Mouse (Mus musculus) stomach, embryonic 14.5 days (tissue): ENCODE results near the gene Ifit3. TPM values are rescaled to one million over a fixed set of nuclear protein-coding genes. Genes with fewer than 3 reads are reported as not detected.

Experiments used
- ATAC-seq: fragments of 200-750 bp; cut with Nextera tagmentation; 2 replicates; pipeline ENCODE4 v1.8.0; 2017; ENCODE audit warnings: low read depth, moderate TSS enrichment; ENCODE audit not compliant: insufficient number of reproducible peaks, insufficient read depth, low FRiP score
- H3K27ac ChIP-seq: fragments of 300-500 bp; sonication (generic); 2 replicates; pipeline ENCODE4 v1.5.1; 2014; ENCODE audit warnings: mild to moderate bottlenecking, low read length, moderate library complexity, mixed read lengths
- H3K27me3 ChIP-seq: fragments of 300-500 bp; sonication (generic); 2 replicates; pipeline ENCODE4 v1.6.1; 2014; ENCODE audit warnings: low read length, control low read depth, mixed read lengths; ENCODE audit not compliant: control insufficient read depth, insufficient read depth
- H3K36me3 ChIP-seq: fragments of 300-500 bp; sonication (generic); 2 replicates; pipeline ENCODE4 v1.6.1; 2014; ENCODE audit warnings: mild to moderate bottlenecking, control low read depth, low read length, moderate library complexity, mixed read lengths; ENCODE audit not compliant: control insufficient read depth, insufficient read depth
- H3K4me1 ChIP-seq: fragments of 300-500 bp; sonication (generic); 2 replicates; pipeline ENCODE4 v1.6.1; 2014; ENCODE audit warnings: low read length, control low read depth, mixed read lengths; ENCODE audit not compliant: control insufficient read depth, insufficient read depth
- H3K4me2 ChIP-seq: fragments of 300-500 bp; sonication (generic); replicated peaks from 2 replicates; pipeline ENCODE4 v1.6.1; 2014; ENCODE audit warnings: low read depth, low read length, control low read depth
- H3K4me3 ChIP-seq: fragments of 300-500 bp; sonication (generic); 2 replicates; pipeline ENCODE4 v1.5.1; 2014; ENCODE audit warnings: low read depth, low read length, control low read depth
- H3K9ac ChIP-seq: fragments of 300-500 bp; sonication (generic); replicated peaks from 2 replicates; pipeline ENCODE4 v1.6.1; 2014; ENCODE audit warnings: low read depth, mild to moderate bottlenecking, control low read depth, low read length, moderate library complexity, mixed read lengths
- H3K9me3 ChIP-seq: fragments of 300-500 bp; sonication (generic); 2 replicates; pipeline ENCODE4 v1.6.1; 2016; ENCODE audit warnings: low read depth, low read length, control low read depth; ENCODE audit not compliant: control insufficient read depth
- WGBS: fragments of 180-500 bp; shearing (Covaris S2); extraction: QIAGEN DNeasy Blood & Tissue Kit; methylation state at CpG from one replicate; pipeline ENCODE4 v1.1.7; 2014; 5-methylcytosine and 5-hydroxymethylcytosine counted together
- polyA plus RNA-seq: library from polyadenylated mRNA; unstranded; fragments of >200 nt; fragmentation: Nextera tagmentation; extraction: Ambion mirVana; gene quantifications from 2 replicates; pipeline ENCODE4 v1.2.1, GENCODE M21; 2014

Ifit3 gene
- polyA plus RNA-seq, 1 experiment from 2014 or later = 0.78 TPM

DNA sequence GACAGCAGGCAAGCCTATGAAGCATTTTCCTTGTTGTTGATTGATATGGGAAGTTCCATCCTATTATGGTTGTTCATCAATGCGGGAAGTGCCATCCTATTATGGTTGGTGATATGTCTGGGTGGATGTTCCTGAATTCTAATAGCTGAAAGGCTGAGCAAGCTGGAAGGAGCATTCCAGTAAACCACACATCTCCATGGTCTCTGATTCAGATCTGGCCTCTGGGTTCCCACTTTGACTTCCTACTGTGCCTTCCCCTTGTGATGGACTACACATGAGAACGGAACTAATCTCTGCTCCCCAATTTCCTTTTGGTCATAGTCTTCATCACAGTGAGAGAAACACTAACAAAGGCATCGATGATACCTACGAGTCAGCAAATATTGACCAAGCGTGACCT is 37.5 kb downstream of the Ifit3 start:
- Histone ChIP-seq H3K27me3 (no peaks in the 10 kb centered on the region), H3K4me2 (no peak overlapping the region), H3K9me3 (no peaks in the 10 kb centered on the region), H3K4me3 (no peak overlapping the region), H3K27ac (no peak overlapping the region), H3K4me1 (no peaks in the 10 kb centered on the region), H3K36me3 (no peaks in the 10 kb centered on the region), H3K9ac (no peak overlapping the region)
- WGBS = 83% methylated on average over 5 of the region's 5 CpGs
- ATAC-seq = no peak

DNA sequence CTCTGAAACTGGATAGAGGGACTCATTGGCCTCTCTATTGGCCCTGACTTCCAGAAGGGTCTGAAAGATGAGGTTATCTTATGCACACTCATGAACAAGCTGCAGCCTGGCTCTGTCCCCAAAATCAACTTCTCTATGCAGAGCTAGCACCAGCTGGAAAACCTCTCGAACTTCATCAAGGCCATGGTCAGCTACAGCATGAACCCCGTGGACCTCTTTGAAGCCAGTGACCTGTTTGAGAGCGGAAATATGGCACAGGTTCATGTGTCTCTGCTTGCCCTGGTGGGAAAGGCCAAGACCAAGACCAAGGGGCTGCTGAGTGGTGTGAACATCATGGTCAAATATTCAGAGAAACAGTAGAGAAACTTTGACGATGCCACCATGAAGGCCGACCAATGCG is 40.5 kb downstream of the Ifit3 start:
- Histone ChIP-seq H3K27me3 (no peaks in the 10 kb centered on the region), H3K9ac (no peak overlapping the region), H3K4me2 (no peak overlapping the region), H3K9me3 (no peaks in the 10 kb centered on the region), H3K4me3 (no peak overlapping the region), H3K36me3 (no peaks in the 10 kb centered on the region), H3K4me1 (no peaks in the 10 kb centered on the region), H3K27ac (no peak overlapping the region)
- ATAC-seq = no peak
- 90% methylated on average over 6 of the region's 6 CpGs for WGBS

DNA sequence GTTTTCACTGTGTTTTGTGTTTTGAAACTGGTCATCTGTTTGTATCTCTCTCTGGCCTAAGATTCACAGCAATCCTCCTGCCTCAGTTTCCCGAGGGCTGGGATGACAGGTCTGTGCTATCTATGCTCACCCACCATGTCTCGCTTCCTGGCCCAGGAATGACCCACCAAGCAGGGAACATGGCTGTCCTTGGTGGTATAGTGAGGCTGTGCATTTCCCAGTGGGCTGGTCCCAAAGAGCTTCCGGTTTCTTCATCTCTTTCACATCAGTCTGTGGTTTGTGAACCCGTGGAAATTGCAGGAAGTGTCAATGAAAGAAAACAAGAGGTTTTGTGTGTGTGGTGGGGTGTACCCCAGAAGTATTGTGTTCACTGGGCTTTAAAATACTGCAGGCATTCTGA is 41.3 kb downstream of the Ifit3 start:
- WGBS = 81% methylated on average over 4 of the region's 4 CpGs
- Histone ChIP-seq H3K9me3 (no peaks in the 10 kb centered on the region), H3K27me3 (no peaks in the 10 kb centered on the region), H3K4me1 (no peaks in the 10 kb centered on the region), H3K9ac (no peak overlapping the region), H3K4me3 (no peak overlapping the region), H3K4me2 (no peak overlapping the region), H3K36me3 (no peaks in the 10 kb centered on the region), H3K27ac (no peak overlapping the region)
- no peak for ATAC-seq

DNA sequence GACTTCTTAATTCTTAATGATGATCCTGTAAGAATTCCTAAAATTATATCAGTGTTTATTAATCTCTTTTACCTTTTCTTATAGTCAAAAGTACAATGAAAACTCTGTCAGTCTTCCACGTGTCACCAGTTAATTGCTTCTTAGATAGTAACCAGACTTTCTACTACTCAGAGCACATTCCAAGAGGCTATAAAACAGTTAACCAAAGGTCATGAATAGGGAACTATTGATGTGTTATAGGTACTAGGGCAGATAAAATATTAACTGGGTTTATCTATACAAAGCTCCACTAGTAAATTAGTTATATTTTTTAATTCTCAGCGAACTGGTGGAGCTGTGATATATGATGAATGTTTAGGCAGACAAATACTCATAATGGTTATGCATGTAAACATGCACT is 44.2 kb downstream of the Ifit3 start:
- H3K36me3 ChIP-seq = no peaks in the 10 kb centered on the region
- H3K27me3 ChIP-seq = no peaks in the 10 kb centered on the region
- no peak overlapping the region for H3K4me3 ChIP-seq
- ATAC-seq = no peak
- H3K4me2 ChIP-seq = no peak overlapping the region
- no peaks in the 10 kb centered on the region for H3K9me3 ChIP-seq
- H3K9ac ChIP-seq = no peak overlapping the region
- H3K4me1 ChIP-seq = no peaks in the 10 kb centered on the region
- H3K27ac ChIP-seq = no peak overlapping the region
- 60% methylated on average over 2 of the region's 2 CpGs for WGBS

DNA sequence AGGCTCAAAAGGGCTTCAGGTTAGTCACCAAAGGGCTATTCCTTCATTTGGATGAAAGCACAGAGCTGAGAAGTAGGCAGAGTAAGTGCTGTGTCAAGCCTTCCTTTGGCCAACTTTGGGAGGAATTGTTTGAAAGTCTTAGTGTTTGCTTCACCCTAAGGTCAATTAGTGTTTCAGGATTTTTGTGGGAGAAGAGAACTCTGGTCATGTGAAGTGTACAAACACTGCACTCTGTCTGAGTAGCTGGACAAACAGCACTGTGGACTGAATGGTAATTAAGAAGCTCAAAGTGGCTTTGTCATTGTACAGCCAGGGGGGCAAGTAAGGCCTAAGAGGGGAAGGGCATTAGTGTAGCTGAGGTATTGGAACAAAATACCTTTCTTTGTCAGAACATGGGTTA is 48.2 kb downstream of the Ifit3 start:
- Histone ChIP-seq H3K36me3 (no peaks in the 10 kb centered on the region), H3K9ac (no peak overlapping the region), H3K4me3 (no peak overlapping the region), H3K4me2 (no peak overlapping the region), H3K27me3 (no peaks in the 10 kb centered on the region), H3K27ac (no peak overlapping the region), H3K4me1 (no peaks in the 10 kb centered on the region), H3K9me3 (no peaks in the 10 kb centered on the region)
- ATAC-seq = no peak

DNA sequence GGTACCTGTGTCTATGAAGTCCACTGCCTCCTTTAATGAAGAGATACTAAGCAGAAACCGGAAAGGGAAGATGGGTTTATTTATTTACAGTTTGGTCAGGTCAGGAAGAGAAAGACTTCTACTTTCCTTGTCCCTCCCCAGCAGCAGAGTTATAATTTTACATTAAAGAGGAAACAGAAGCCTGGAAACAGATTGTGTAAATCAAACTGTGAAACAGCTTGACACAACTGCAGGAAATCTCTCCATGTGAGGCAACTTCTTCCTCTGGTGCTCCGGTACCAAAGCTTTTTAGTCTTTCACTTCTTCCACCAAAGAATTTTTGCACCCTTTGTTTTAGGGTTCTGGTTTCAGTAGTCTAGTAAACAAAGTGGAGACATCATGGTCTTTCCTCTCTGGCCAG is 50.2 kb downstream of the Ifit3 start:
- no peak overlapping the region for H3K4me2 ChIP-seq
- H3K4me3 ChIP-seq = no peak overlapping the region
- no peak for ATAC-seq
- H3K27ac ChIP-seq = no peak overlapping the region
- H3K36me3 ChIP-seq = no peaks in the 10 kb centered on the region
- H3K9ac ChIP-seq = no peak overlapping the region
- no peaks in the 10 kb centered on the region for H3K4me1 ChIP-seq
- WGBS = 64% methylated on average over 2 of the region's 2 CpGs
- no peaks in the 10 kb centered on the region for H3K27me3 ChIP-seq
- no peaks in the 10 kb centered on the region for H3K9me3 ChIP-seq

DNA sequence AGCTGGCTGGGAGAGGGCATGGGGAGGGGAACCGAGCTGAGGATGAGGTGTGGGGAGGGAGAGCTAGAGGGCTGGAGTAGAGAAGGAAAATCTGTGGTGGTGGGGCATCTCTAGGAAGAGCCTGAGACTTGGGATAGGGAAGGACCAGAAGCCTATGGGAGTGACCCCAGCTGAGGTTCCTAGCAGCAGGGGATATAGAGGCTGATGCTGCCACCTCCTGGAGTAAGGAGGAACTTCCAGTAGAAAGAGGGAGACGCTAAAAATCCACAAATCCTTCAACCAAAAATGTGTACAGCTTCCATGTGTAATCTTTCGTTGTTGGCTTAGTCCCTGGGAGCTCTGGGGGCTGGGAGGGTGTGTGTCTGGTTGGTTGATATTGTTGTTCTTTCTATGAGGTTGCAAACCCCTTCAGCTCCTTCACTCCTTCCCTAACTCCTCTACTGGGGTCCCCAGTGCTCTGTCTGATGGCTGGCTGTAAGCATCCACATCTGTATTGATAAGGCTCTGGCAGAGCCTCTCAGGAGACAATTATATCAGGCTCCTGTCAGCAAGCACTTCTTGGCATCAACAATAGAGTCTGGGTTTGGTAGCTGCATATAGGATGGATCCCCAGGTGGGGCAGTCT is 53.7 kb downstream of the Ifit3 start:
- Histone ChIP-seq H3K4me2 (no peak overlapping the region), H3K4me1 (no peaks in the 10 kb centered on the region), H3K9ac (no peak overlapping the region), H3K4me3 (no peak overlapping the region), H3K36me3 (no peaks in the 10 kb centered on the region), H3K27ac (no peak overlapping the region), H3K27me3 (no peaks in the 10 kb centered on the region), H3K9me3 (no peaks in the 10 kb centered on the region)
- ATAC-seq = peak; percentile 49; the same call in 1 of the 2 replicates
- WGBS = 6% methylated on average over 3 of the region's 3 CpGs

Other genes with a start within 250 kb of the Ifit3 start
- 1.7 and 2.8 TPM in 2 replicates for gene Ch25h, start 108.4 kb upstream of the Ifit3 start, polyA plus RNA-seq
- 35.3 and 36.4 TPM in 2 replicates for gene Lipa, start 56.1 kb upstream of the Ifit3 start, polyA plus RNA-seq
- gene Ifit2, start 32.8 kb upstream of the Ifit3 start, polyA plus RNA-seq = 6.5 and 7.5 TPM in 2 replicates
- 0.18 TPM in 1 of 2 replicates, not detected in the other for gene Ifit1bl1, start 18.4 kb downstream of the Ifit3 start, polyA plus RNA-seq
- gene Ifit3b, start 24.4 kb downstream of the Ifit3 start, polyA plus RNA-seq = 0.36 TPM in 1 of 2 replicates, not detected in the other
- not detected in 2 replicates for gene Ifit1bl2, start 57.2 kb downstream of the Ifit3 start, polyA plus RNA-seq
- 0.28 and 0.54 TPM in 2 replicates for gene Ifit1, start 57.3 kb downstream of the Ifit3 start, polyA plus RNA-seq
- gene Slc16a12, start 163.8 kb downstream of the Ifit3 start, polyA plus RNA-seq = 2.7 and 4.1 TPM in 2 replicates